Mouse (Mus musculus) liver, embryonic 16.5 days (tissue): ENCODE data around the gene Trim7. TPM values are rescaled to one million over a fixed set of nuclear protein-coding genes. Genes with fewer than 3 reads are reported as not detected.
"Not testable (repeated sequence)": the region's sequence is repeated elsewhere in the genome, so short reads cannot be mapped to it uniquely, and the experiment has no call there.

Experiments
- ATAC-seq: fragments of 200-750 bp; cut with Nextera tagmentation; 2 replicates; pipeline ENCODE4 v1.8.0; 2017; ENCODE audit warnings: low read depth, mild to moderate bottlenecking, moderate number of reproducible peaks, moderate library complexity
- H3K27ac ChIP-seq: fragments of 300-500 bp; sonication (generic); 2 replicates; pipeline ENCODE4 v1.5.1; 2014; ENCODE audit warnings: mild to moderate bottlenecking, low read length
- H3K27me3 ChIP-seq: fragments of 300-500 bp; sonication (generic); 2 replicates; pipeline ENCODE4 v1.6.1; 2014; ENCODE audit warnings: low read depth, low read length, mixed read lengths; ENCODE audit not compliant: control insufficient read depth, insufficient read depth
- H3K36me3 ChIP-seq: fragments of 300-500 bp; sonication (generic); 2 replicates; pipeline ENCODE4 v1.6.1; 2014; ENCODE audit warnings: mild to moderate bottlenecking; ENCODE audit not compliant: control insufficient read depth, insufficient read depth
- H3K4me1 ChIP-seq: fragments of 300-500 bp; sonication (generic); 2 replicates; pipeline ENCODE4 v1.6.1; 2014; ENCODE audit warnings: low read depth, low read length, mixed read lengths; ENCODE audit not compliant: control insufficient read depth
- H3K4me2 ChIP-seq: fragments of 300-500 bp; sonication (generic); 2 replicates; pipeline ENCODE4 v1.6.1; 2014; ENCODE audit warnings: low read depth, low read length, mixed read lengths
- H3K4me3 ChIP-seq: fragments of 300-500 bp; sonication (generic); 2 replicates; pipeline ENCODE4 v1.5.1; 2014; ENCODE audit warnings: low read depth, mild to moderate bottlenecking, low read length
- H3K9ac ChIP-seq: fragments of 300-500 bp; sonication (generic); 2 replicates; pipeline ENCODE4 v1.6.1; 2014; ENCODE audit warnings: low read depth, low read length
- H3K9me3 ChIP-seq: fragments of 300-500 bp; sonication (generic); replicated peaks from 2 replicates; pipeline ENCODE4 v1.6.1; 2016; ENCODE audit warnings: low read length; ENCODE audit not compliant: control insufficient read depth
- WGBS: fragments of 180-500 bp; shearing (Covaris S2); extraction: QIAGEN DNeasy Blood & Tissue Kit; methylation state at CpG from one replicate; pipeline ENCODE4 v1.1.7; 2014; ENCODE audit not compliant: insufficient replicate concordance; 5-methylcytosine and 5-hydroxymethylcytosine counted together
- polyA plus RNA-seq: library from polyadenylated mRNA; unstranded; fragments of >200 nt; fragmentation: Nextera tagmentation; extraction: Ambion mirVana; gene quantifications from 2 replicates; pipeline ENCODE4 v1.2.1, GENCODE M21; 2015

The Trim7 gene
- polyA plus RNA-seq, 1 experiment from 2014 or later = 0.14 TPM

DNA sequence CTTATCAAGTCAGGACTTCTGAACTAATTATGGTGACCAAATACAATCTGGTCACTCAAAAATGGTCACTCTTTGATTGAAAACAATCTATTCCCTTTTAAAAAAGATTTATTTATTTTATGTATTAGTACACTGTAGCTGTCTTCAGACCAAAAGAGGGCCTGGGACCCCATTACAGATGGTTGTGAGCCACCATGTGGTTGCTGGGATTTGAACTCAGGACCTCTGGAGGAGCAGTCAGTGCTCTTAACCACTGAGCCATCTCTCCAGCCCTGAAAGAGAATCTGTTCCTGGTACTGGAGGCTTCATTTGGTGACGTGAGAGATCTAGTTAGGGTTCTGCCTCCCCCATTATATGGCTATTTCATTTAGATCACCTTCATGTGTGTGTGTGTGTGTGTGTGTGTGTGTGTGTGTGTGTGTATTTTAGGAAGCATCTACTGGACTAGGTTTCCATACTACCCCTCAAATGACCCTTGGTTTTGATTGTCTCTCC, 49.5 kb downstream of the Trim7 start:
- not testable (repeated sequence) for H3K36me3 ChIP-seq, H3K4me2 ChIP-seq, ATAC-seq, H3K9me3 ChIP-seq, H3K27ac ChIP-seq, H3K4me3 ChIP-seq, H3K9ac ChIP-seq, H3K27me3 ChIP-seq
- H3K4me1 ChIP-seq = peaks cover 28% of the 10 kb centered on the region
- 57% methylated on average over 1 of the region's 1 CpGs for WGBS

DNA sequence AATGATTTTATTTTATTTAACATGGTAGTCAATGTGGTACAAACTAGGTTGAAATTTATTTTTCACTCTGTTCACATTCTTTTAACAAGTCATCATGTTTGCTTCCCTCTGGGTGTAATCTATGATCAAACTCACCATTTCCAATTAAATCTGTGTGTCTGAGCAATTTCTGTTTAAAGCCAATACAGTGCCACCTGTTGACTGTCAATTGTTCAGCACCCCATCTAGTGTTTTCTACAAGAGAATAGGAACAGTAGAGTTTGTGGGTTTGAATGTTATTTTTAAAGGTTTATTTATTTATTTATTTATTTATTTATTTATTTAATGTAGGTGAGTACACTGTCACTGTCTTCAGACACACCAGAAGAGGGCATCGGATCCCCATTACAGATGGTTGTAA, 50.7 kb downstream of the Trim7 start:
- Histone ChIP-seq H3K4me3 (no peak overlapping the region), H3K36me3 (no peaks in the 10 kb centered on the region), H3K9ac (no peak overlapping the region), H3K4me2 (no peak overlapping the region), H3K27me3 (no peaks in the 10 kb centered on the region), H3K4me1 (peaks cover 26% of the 10 kb centered on the region), H3K27ac (no peak overlapping the region), H3K9me3 (no peaks in the 10 kb centered on the region)
- no peak for ATAC-seq
- 83% methylated on average over 1 of the region's 1 CpGs for WGBS

DNA sequence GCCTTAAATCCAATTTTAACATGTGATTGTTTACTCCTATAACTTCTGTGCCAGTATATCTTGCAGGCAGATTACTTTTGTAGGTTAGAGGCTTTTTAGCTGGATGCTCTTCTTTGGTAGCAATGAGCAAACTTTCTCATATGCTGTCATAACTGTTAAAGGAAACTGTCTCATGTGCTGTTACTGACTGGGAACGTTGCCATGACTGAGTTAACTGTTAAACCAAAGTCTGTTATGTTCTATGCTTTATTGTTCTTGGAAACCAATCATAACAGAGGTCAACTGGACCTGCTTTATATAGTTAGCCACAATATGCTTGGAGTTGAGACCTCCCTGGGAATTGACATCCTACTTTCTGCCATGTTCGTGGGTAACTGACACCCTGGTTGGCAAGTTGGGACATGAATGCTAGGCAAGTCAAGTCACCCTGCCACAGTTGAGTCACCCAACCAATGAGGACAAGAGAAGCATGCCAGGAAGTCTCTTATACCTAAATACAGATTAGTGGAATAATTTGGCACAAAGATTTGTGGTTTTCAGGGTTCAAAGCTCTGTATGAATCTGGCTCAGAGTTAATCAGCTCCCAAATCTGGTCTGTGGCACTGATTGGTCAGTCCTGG, 73.0 kb downstream of the Trim7 start:
- Histone ChIP-seq H3K9me3 (no peaks in the 10 kb centered on the region), H3K9ac (no peak overlapping the region), H3K4me3 (no peak overlapping the region), H3K4me1 (no peaks in the 10 kb centered on the region), H3K27me3 (no peaks in the 10 kb centered on the region), H3K27ac (no peak overlapping the region), H3K4me2 (no peak overlapping the region), H3K36me3 (no peaks in the 10 kb centered on the region)
- 55% methylated on average over 2 of the region's 2 CpGs for WGBS
- ATAC-seq = no peak

DNA sequence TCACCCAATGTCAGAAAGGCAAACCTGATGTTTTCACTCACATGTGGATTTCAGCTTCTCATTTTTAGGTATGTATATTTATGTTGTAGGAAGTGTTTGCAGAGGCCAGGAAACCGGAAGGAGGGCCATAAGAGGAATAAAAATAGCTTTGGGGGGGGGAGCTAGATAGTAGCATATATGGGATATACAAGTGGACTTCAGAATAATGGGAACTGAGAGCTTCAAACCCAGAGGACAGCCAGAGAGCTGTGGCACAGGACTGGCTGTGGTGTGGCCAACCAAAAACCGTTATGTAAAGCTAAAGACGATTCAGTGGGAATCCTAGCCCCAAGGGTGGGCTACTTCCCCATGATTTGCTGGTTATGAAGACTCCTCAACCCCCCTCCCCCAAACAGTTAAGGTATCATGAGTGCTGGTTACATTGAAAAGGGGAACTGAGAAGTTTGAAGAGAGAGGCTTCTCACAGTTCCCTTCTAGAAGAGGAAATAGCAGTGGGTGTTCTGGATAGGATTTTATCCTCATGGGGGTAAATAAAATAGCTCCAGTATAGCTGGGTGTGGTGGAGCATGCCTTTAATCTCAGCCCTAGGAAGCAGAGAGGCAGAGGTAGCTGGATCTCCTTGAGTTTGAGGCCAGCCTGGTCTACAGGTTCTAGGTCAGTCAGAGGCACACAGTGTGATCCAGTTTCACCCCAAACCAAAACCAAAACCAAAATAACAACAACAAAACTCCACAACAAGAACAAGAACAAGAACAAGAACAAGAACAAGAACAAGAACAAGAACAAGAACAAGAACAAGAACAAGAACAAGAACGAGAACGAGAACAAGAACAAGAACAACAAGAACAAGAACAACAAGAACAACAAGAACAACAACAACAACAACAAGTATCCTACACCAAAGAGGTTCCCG, 75.0 kb downstream of the Trim7 start:
- not testable (repeated sequence) for H3K4me1 ChIP-seq, H3K9me3 ChIP-seq, H3K4me2 ChIP-seq, H3K9ac ChIP-seq, ATAC-seq, H3K27ac ChIP-seq, H3K36me3 ChIP-seq, H3K4me3 ChIP-seq, H3K27me3 ChIP-seq
- 34% methylated on average over 6 of the region's 6 CpGs for WGBS

DNA sequence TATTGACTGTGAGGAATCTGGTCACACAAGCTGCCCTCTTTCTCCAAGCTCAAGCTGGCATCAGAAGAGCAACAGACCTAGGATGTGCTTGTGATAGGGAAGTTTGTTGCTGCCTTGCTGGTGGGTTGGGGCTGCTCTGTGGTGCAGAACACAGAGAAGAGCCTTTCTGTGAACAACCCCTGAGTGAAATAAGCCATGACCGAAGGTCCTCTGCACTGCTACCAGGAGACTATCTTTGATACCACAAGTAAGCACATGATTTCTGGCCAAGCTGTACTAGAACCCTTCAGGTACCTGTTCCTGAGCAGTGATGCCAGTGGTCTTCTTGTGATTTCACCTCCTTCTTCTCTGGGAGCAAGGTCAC, 75.6 kb downstream of the Trim7 start:
- H3K4me3 ChIP-seq, H3K27me3 ChIP-seq, H3K4me2 ChIP-seq, ATAC-seq, H3K9me3 ChIP-seq, H3K36me3 ChIP-seq, H3K9ac ChIP-seq, H3K4me1 ChIP-seq: not testable (repeated sequence)
- H3K27ac ChIP-seq = 0 out of 2 replicates have a peak overlapping the region, but pooled peaks have one; percentile 14
- WGBS = 57% methylated on average over 1 of the region's 1 CpGs

Other genes starting within 250 kb of the Trim7 start
- gene Rack1, start 25.8 kb upstream of the Trim7 start, polyA plus RNA-seq = 395 and 402 TPM in 2 replicates
- 1.6 and 1.8 TPM in 2 replicates for gene Trim41, start 8.8 kb upstream of the Trim7 start, polyA plus RNA-seq
- 0.22 and 0.40 TPM in 2 replicates for gene Gm12184, start 515 bp downstream of the Trim7 start, polyA plus RNA-seq
- gene Irgm1, start 45.5 kb downstream of the Trim7 start, polyA plus RNA-seq = 18.9 and 20.6 TPM in 2 replicates
- 0.37 and 0.45 TPM in 2 replicates for gene Gm5431, start 76.1 kb downstream of the Trim7 start, polyA plus RNA-seq
- gene Psme2b, start 120.0 kb downstream of the Trim7 start, polyA plus RNA-seq = 2.5 and 3.1 TPM in 2 replicates
- gene Olfr56, start 152.7 kb downstream of the Trim7 start, polyA plus RNA-seq = 0.06 and 0.07 TPM in 2 replicates
- gene 9930111J21Rik1, start 153.3 kb downstream of the Trim7 start, polyA plus RNA-seq = 1.1 and 1.4 TPM in 2 replicates
- gene Gm12185, start 166.1 kb downstream of the Trim7 start, polyA plus RNA-seq = 0.02 TPM in 1 of 2 replicates, not detected in the other
- 0.89 and 1.8 TPM in 2 replicates for gene Tgtp1, start 168.0 kb downstream of the Trim7 start, polyA plus RNA-seq
- gene 9930111J21Rik2, start 225.1 kb downstream of the Trim7 start, polyA plus RNA-seq = 1.3 and 1.5 TPM in 2 replicates
- gene Tgtp2, start 238.1 kb downstream of the Trim7 start, polyA plus RNA-seq = 0.35 and 0.57 TPM in 2 replicates